9 mouse cellular contexts compared by ENCODE assay signal in genomic region chr17:83078601-83079360, GRCm38 (mm10).
A peak's percentile ranks its signal among the peaks of the same experiment; 100 is the strongest.
DNase-seq lines count a peak whose midpoint lies in the region; ATAC-seq and TF ChIP-seq lines count a peak whose summit lies in the region.
"Had no signal": no experiment of that assay in that cellular context is flagged by ENCODE, and none has a peak within 500 bp of the region (broad histone marks: within the 10 kb centered on the region; RNA-seq: fewer than 3 reads in every experiment).

No protein-coding gene starts in this region.

- no peak for TF ChIP-seq CTCF in brain, embryonic 14.5 days (IDR thresholded peaks at IDR 0.05; ENCODE audit: borderline replicate concordance, extremely low read depth, insufficient read depth, insufficient read length)

- H3K4me3 ChIP-seq in kidney, embryonic 15.5 days (replicated peaks) = no peak overlapping the region
- H3K4me3 ChIP-seq in midbrain, embryonic 16.5 days (ENCODE audit: low read depth, low read length) = no peak overlapping the region
- H3K4me3 ChIP-seq in forebrain, embryonic 14.5 days (ENCODE audit: low read depth, low read length) = no peak overlapping the region

- H3K4me2 ChIP-seq in kidney, embryonic 15.5 days = peak overlapping the region; percentile 8; the same call in 1 of the 2 replicates
- no peak overlapping the region for H3K4me2 ChIP-seq in midbrain, embryonic 16.5 days (ENCODE audit: low read length)
- H3K4me2 ChIP-seq in forebrain, embryonic 14.5 days (ENCODE audit: low read length) = no peak overlapping the region

- no peak overlapping the region for H3K9ac ChIP-seq in kidney, embryonic 15.5 days
- H3K9ac ChIP-seq in midbrain, embryonic 16.5 days (ENCODE audit: low read depth, low read length) = no peak overlapping the region
- H3K9ac ChIP-seq in forebrain, embryonic 14.5 days (ENCODE audit: low read length) = no peak overlapping the region

- H3K9me3 ChIP-seq in kidney, embryonic 15.5 days (replicated peaks) = no peaks in the 10 kb centered on the region
- no peaks in the 10 kb centered on the region for H3K9me3 ChIP-seq in midbrain, embryonic 16.5 days (replicated peaks; ENCODE audit: control insufficient read depth, low read length, poor library complexity, severe bottlenecking)
- no peaks in the 10 kb centered on the region for H3K9me3 ChIP-seq in forebrain, embryonic 14.5 days (replicated peaks; ENCODE audit: control insufficient read depth, low read length)

- H3K36me3 ChIP-seq in kidney, embryonic 15.5 days = no peaks in the 10 kb centered on the region
- H3K36me3 ChIP-seq in midbrain, embryonic 16.5 days (ENCODE audit: control insufficient read depth, insufficient read depth, low read length) = no peaks in the 10 kb centered on the region
- H3K36me3 ChIP-seq in forebrain, embryonic 14.5 days (ENCODE audit: control insufficient read depth, insufficient read depth, low read length) = no peaks in the 10 kb centered on the region
- H3K36me3 ChIP-seq: G1E had no signal

- 0 out of 2 replicates have a peak, but pooled peaks have one; percentile 36 for ATAC-seq in kidney, embryonic 15.5 days (replicated peaks; ENCODE audit: low FRiP score)
- peak; percentile 46; the same call in 1 of the 2 replicates for ATAC-seq in midbrain, embryonic 16.5 days
- ATAC-seq in forebrain, embryonic 14.5 days = no peak

- peaks cover 39% of the 10 kb centered on the region for H3K4me1 ChIP-seq in kidney, embryonic 15.5 days
- H3K4me1 ChIP-seq in midbrain, embryonic 16.5 days (ENCODE audit: control insufficient read depth, insufficient read depth, low read length) = peaks cover 7% of the 10 kb centered on the region; the same call in 1 of the 2 replicates
- peaks cover 3% of the 10 kb centered on the region for H3K4me1 ChIP-seq in forebrain, embryonic 14.5 days (ENCODE audit: control insufficient read depth, insufficient read depth, low read length)

- H3K27me3 ChIP-seq in kidney, embryonic 15.5 days = no peaks in the 10 kb centered on the region
- H3K27me3 ChIP-seq in midbrain, embryonic 16.5 days (ENCODE audit: control insufficient read depth, insufficient read depth, low read depth, low read length) = no peaks in the 10 kb centered on the region; the same call in 1 of the 2 replicates
- H3K27me3 ChIP-seq in forebrain, embryonic 14.5 days (replicated peaks; ENCODE audit: control insufficient read depth, insufficient read depth, low read length) = no peaks in the 10 kb centered on the region

- TF ChIP-seq POLR2A in brain, embryonic 14.5 days (IDR thresholded peaks at IDR 0.05; ENCODE audit: borderline replicate concordance, extremely low read depth, insufficient read depth, insufficient read length, poor library complexity, severe bottlenecking) = no peak

- DNase-seq in kidney, adult 9 months = peak; percentile 8
- DNase-seq in kidney, adult 18-20 months = no peak
- peak; percentile 24 for DNase-seq in brain, embryonic 14.5 days (ENCODE audit: low read depth)
- DNase-seq in forebrain, embryonic 14.5 days (ENCODE audit: low spot score) = no peak
- DNase-seq in frontal cortex, postnatal 25 days (ENCODE audit: low spot score in 2 of 2) = no peak
- DNase-seq in left cerebral cortex, adult 9 months (ENCODE audit: low spot score in 2 of 2) = no peak

- H3K27ac ChIP-seq in kidney, embryonic 15.5 days = peak overlapping the region; percentile 63
- H3K27ac ChIP-seq in midbrain, embryonic 16.5 days (ENCODE audit: low read length) = no peak overlapping the region
- H3K27ac ChIP-seq in forebrain, embryonic 14.5 days (ENCODE audit: low read depth, low read length) = no peak overlapping the region

- WGBS in kidney, embryonic 15.5 days = 28% methylated on average over 19 of the region's 19 CpGs
- WGBS in midbrain, embryonic 16.5 days = 15% methylated on average over 19 of the region's 19 CpGs
- 49% methylated on average over 19 of the region's 19 CpGs for WGBS in forebrain, embryonic 14.5 days

Comparison
In these comparisons a context has a peak if more than half of its experiments do, and no peak if none do; other contexts are left out.
1. DNase-seq: peak in kidney, adult 9 months (single experiment) and brain, embryonic 14.5 days (single experiment); none in kidney, adult 18-20 months (single experiment), forebrain, embryonic 14.5 days (single experiment), frontal cortex, postnatal 25 days (0 of 2) and left cerebral cortex, adult 9 months (0 of 2).